Mouse (Mus musculus) embryo, embryonic 9.5 days (tissue): ENCODE measurements around the gene Cog3.
"Not testable (repeated sequence)": the region's sequence is repeated elsewhere in the genome, so short reads cannot be mapped to it uniquely, and the experiment has no call there.

Source experiments
- DNase-seq: peaks from one replicate; pipeline ENCODE4 v3.0.0-alpha.2; 2017; ENCODE audit errors: extremely low spot score

Gene Cog3

DNA sequence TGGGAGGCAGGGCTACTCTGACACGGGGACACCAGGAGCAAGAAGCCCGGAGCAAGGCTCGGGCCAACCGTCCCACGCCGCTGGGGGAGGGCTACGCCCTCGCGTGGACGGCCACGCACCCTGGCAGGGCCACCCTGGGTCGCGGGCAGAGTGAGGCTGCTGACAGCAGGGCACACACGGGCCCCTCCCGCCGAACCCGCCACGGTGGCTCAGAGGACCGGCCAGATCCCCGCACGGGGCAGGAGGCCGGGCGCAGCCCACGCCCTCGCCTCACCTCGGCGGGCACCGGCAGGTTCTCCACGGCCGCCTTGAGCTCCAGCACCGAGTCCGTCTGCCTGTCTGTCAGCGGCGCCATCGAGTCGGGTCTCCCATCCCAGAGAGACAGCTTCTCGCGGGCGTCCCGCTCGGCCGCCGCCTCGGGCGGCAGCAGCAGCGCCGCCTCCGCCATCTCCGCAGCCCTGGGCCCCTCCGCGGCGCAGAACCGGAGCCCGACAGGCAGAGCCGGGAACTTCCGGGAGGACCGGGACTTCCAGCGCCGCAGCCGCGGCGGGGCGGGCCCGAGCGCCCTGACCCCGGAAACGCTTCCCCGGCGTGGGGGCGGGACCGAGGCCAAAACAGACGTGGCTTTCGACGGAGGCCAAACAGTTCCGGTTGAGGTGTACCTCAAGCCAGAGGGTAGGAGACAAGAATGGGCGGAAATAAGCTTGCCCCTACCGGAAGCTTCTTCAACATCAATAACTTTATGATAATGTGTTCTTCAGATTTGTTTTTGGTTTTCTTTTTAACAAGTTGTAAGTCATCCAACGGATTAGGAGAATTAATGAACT lies at the start of gene Cog3:
Cog3 (minus strand) TSS at position 527 of the 827 bp plus-strand sequence.
- DNase-seq = peak; percentile 94

DNA sequence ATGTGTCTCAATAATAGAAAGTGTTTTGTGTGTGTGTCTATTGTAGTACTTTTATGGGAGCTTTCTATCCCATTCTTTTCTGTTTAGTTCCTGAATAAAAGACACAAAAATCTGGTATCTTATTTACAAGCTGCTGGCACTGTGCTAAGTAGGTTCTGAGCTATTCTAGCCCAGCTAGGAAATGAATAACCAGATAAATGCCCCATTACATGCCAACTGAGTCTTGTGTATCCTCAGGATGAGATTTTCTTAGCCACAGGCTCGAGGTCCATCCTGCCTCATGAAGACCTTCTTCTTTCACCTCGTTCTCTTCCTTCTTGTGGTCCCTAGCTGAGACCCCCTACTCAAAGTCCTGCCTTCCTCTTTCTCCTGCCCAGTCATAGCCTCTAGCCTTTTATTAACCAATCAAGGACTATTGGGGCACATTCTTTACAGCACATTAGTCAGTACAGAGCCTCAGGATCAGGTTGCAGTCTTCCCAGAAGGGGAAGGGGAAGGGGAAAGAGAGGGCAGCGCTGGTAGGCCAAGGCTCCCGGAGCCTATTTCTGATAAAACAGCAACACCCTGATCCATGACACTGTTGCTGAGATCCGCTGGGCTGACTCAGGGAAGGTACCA lies 43.6 kb upstream of the Cog3 start:
- peak; percentile 16 for DNase-seq

DNA sequence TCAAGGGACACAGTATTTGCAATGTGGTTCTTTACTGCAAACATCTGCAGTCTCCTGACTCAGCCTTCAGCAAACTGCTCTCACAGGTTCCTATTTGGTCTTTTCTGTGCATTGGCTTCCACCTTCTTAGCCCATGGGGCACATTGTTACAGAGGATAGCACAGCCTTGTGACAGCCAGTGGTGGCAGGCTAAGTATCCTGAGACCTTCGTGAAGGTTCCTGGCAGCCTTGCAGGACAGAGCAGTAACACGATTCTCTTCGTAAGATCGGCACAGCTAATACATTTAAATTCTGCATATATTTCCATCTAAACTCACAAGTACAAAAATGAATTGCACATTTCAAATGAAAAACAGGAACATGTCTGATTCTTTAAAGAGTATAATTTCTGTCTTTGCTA lies 41.6 kb upstream of the Cog3 start:
- DNase-seq = no peak

DNA sequence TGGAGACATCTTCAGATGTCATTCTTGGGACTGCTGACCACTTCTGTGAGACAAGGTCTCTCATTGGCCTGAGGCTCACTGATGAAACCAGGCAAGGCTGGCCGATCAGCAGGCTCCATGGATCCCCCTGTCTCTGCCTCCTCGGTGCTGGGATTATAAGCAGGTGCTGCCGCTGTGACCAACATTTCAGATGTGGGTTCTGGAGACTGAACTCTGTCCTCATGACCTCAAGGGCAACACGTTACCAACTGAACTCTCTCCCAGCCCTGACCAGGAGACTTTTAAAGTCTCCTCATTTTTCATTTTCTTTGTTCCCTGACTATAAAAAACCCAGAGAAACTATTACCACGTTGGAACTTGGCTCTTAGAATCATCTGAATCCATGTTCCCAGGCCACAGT lies 40.4 kb upstream of the Cog3 start:
- no peak for DNase-seq

DNA sequence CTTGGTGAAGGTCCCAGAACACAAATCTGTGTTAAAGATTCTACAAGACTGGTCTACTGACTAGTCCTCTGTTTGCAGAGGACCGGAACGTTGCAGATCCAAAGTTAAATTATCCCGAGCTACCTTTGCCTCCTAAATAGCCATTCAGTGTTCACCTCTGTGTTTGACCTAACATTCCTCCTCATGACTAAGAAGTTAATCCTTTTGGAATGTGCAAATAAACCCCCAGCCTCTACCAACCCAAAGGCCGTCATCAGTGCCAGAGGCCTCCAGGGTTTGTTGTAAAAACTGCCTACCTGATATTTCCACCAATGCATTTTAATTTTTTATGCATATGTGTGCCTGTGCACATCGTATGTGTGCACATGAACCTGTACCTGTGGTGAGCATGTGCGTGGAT lies 40.0 kb upstream of the Cog3 start:
- DNase-seq = no peak

DNA sequence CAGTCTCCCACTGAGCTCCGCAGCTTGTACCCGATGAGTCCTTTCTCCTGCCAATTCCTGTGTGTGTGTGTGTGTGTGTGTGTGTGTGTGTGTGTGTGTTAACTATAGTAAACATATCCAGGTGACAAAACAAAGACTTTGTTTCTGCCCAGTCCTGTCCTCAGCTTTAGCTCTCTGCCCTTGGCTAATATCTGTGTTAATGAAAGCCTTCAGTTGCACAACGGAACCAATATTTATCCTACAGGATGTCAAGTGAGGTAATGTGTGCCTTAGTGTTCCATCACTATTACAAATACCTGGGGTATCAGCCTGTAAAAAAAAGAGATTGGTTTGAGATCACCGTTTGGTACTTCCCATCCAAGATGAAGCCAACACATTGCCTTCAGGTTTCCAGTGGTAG lies 38.8 kb upstream of the Cog3 start:
- DNase-seq = no peak

DNA sequence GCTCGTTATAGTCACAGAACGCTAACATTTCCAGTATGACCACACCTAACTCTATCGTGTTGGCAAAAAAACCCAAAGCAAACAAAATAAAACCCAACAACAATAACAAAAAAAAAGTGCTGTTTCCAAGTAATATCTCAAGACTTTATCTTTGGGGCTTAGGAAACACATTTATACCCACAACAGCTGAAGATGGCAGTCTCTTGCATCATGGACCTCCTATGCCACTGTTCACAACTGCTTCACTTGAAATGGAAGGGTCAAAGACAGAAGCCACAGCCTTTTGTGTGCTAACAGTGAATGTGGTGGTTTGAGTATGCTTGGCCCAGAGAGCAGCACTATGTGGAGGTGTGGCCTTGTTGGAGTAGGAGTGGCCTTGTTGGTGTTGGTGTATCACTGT lies 37.1 kb upstream of the Cog3 start:
- no peak for DNase-seq

DNA sequence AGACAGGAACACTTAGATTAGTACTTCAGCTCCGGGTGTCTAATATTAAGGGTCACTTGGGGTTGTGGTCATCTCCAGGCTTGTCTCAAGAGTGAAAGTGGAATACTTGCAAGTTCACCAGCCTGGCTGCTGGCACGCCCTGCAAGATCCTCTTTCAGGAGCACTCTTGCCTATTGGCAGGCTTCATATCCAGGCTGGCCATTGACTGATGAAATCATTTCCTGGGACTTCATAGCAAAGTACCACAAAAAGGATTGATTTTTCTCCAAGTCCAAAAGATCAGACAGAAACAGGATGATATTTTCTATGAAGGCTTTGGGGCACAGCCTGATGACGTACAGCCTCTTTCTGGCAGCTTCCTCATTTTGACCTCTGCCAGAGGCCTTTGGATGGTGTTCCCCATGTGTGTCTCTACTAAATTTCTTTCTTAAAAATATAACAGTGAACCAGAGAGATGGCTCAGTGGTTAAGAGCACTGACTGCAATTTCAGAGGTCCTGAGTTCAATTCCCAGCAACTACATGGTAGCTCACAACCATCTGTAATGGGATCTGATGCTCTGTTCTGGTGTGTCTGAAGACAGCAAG lies 36.2 kb upstream of the Cog3 start:
- no peak for DNase-seq

DNA sequence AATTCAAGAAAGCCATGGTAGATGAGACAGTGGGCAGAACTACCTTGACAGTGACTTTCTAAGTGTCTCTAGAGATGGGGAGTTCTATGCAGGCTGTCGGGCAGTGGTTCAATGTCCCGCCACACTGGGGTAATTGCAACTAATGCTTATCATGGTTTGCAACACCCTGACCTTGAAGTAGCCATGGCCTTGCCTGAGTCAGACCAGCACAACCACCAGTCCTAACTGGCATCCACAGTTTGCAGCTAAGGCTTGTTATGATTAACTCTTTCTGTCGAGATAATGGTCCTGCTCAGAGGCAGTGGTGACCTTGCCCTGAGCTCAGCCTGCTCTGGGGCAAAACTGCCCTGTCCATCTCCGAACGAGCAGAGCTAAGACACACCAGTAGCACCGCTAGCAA lies 35.0 kb upstream of the Cog3 start:
- no peak for DNase-seq

DNA sequence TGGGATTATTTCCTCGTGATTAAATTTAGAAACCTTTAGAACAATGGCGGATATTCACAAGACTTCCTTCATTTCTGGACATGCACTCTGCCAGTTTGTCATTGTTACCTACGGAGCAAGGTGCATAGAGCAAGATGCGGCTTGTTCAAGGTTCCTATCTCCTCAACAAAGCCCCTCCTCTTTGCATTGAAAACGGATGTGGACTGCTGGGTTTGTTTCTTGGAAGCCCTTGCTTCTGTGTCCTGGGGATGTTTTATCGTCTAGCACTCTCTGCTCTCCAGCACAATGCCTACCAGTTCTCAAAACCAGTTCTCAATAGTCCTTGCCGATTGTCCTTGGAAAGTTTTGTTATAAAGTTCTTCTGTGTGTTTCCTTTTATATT lies 33.5 kb upstream of the Cog3 start:
- DNase-seq = no peak

DNA sequence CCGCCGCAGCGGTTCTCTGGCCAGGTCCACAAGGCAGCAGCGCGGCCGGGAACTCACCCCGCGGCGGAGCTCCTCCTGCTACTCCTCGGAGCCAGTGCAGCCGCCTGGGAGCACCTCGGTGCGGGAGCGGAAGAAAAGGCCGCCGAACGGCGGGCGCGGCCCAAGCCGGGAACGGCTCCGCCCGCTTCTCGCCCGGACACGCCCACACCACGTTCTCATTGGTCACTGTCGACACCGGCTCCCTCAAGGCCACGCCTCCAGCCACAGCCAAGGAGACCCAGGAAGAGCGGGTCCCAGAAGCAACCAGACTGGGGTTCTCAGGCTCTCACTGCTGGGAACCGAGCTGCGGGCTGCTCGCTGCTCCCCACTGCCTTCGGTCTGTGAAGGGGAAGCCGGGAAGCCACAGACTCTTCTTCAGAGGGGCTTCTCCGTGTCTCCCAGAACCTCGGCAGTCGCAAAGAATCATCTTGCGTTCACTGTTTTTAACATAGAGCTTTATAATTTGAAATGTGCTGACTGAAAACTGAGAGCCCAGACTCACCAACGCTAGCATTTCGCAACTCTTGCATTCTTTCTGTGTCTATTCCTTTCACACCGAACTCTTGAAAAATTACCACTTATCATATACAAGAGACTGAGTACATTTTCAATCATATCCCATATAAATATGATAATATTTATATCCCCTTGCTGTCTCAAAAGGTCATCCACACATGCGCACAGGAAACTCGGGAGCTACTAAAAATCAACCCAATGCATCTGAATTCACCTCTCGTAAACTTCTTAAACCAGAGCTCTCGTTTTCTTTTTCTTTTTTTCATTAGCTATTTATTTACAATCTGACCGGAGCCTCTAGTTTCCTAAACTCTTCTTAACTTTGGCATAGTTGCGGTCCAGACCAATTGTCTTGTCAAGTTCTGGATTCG lies 32.8 kb upstream of the Cog3 start, which contains the start of gene Slc25a30:
Slc25a30 (minus strand) TSS at position 170 of the 926 bp plus-strand sequence.
- peak; percentile 95 for DNase-seq

DNA sequence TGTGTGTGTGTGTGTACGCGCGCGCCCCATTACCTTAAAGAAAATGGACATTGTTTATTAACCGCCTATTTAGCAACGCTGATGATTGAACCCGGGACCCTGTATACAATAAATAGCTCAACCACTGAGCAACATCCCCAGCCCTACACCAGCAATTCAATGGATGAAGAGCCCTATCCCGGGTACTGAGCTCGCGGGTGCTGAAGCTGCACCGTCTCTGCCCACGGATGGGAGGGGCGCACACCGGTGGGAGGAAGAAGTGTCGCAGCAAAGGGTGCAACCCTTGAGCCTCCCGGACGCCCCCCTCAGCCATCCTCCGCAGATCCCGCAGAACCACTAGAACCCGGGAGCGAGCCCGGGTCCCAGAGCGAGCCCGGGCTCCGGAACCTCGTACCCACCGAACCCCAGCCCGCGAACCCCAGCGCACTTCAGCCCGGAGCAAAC lies 32.1 kb upstream of the Cog3 start:
- DNase-seq = no peak

DNA sequence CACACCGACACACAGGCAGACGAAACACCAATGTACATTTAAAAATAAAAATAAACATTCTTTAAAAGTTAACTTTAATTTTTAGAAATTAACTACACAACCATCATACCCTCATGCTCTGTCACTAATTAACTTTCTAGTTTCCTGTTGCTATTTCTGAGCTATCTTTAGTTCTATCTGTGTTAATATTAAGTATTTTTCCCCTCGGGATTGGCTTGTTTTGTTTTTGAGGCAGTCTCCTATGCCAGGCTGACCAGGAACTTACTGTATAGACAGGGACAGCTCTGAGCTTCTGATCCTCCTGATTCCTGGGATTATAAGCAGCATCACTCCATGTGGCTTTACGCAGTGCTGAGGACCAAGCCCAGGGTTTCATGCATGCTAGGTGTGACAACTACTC lies 25.6 kb upstream of the Cog3 start:
- DNase-seq = no peak

DNA sequence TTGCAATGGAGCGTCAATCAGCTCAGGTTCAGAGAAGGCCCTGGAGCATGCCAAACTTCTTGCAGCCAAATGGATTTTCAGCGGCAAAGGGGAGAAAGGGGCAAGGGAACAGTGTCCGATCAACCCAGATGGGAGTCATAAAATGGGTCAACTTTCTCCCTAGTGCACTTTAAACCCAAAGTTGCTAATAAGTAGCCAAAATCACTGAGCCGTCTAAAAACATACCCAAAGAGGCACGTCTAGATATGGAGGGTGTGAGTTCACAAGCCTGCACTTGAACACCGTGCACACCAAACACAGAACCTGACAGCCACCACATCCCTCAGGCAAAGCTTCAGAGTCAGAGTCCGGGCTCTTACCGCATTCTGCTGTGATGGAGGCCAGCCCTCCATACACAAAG lies 22.3 kb upstream of the Cog3 start:
- DNase-seq = no peak

DNA sequence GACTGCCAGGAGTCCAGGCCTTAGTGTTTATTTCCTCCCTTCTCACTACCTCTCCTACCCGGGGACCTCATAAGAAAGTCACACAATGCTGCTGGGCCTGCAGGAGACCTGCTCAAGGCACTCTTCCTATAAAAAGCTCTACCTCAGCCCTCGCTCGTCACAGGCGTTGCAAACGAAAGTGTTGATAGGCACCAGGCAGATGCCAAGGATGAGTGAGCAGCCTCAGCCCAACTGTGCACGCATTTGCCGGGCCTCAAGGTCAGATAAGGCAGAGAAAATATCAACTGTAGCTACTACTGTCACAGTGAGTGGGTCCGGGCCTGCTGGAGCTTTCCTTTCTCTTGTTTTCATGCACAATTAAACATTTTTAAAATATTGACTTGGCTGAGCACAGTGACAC lies 19.1 kb upstream of the Cog3 start:
- DNase-seq = no peak

DNA sequence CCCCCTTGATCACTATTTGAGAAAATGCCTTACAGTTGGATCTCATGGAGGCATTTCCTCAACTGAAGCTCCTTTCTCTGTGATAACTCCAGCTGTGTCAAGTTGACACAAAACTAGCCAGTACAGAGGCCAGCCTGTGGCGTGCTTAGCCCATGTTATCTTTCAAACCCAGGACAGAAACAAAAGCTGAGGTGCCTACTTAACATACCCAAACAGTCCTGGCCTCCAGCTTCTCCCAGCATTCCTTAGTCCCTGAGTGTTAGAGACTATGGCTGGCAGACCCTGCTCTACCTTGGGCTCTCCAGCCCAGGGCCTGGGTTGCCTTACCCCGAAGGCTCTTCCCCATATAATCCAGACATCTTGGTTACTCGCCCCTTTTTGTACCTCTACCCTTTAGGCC lies 18.1 kb upstream of the Cog3 start:
- DNase-seq = not testable (repeated sequence)

DNA sequence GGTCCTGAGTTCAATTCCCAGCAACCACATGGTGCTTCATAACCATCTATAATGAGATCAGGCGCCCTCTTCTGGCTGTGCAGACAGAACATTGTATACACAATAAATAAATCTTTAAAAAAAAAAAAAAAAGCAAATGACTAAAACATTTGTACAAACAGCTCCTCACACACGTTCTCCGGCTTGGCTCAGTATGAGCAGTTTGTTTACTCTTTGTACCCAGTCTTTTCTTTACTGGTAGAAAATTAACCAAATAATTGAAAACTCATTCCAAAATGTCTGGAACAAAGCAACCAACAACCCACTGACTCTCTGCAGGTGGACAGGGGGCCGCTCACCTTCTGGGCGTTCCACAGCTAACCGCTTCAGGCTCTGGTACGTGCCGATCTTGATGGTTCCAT lies 16.8 kb upstream of the Cog3 start:
- no peak for DNase-seq

DNA sequence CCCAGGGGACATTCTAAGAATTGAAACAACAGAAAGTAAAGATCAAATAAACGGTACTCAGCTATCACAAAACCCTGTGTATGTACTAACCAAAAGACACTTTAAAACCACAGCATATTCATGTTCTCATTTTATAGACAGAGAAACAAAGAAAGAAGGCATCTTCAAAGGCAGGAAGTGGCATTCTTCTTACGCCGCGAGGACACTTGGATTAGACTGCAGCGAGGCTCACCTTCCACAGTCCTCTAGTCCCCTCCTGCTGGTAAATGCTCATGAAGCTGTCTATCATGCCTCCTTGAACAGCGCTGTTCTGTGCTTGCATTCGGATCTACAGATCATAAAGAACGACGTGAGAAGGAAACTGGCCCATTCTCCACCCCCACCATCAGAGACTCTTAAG lies 15.0 kb upstream of the Cog3 start:
- no peak for DNase-seq

DNA sequence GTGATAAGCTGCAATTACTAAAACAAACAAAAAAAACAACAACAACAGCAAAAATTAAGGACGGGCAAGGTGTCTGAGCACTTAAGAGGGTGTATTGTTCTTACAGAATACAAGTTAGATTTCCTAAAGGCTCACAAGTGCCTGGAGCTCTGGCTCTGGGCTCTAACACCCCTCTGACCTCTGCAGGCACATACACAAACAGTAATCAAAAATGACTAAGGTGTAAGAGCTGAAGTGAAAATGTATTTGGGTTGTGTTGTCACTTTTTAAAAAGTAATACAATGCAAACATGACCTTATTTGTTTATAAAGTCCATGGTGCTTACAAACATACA lies 13.9 kb upstream of the Cog3 start:
- DNase-seq = no peak

DNA sequence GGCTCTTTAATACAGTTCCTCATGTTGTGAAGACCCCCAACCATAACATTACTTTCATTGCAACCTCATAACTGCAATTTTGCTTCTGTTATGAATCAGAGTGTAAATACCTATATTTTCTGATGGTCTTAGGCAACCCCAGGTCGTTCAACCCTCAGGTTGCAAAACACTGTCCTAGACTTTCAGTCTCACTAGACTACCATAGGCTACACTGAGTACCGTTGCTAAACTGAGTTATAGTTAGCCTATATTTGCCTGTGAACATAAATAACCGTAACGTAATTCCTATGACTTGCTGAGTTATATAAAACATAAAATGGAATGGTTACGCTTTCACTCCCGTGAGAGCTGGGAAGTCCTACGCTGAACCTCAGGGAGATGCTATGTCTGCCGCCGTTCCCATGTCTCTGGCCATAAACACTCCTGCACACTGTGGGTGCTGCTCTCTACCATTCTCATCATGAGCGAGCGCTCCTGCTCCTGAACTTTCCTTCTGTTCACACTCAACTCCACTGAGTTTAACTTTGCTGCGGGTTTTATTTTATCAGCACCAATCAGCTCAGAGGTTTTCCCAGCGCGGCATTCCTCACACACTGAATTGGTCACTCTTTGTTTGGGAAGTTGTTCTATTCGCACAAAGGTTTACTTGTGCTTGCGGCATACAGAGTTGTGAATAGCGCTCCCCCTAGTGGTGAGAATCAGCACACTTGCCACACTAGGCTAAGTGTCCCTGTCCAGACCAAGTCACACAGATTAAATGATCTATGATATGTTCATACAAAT lies 13.4 kb upstream of the Cog3 start:
- DNase-seq = peak; percentile 78
